Mouse (Mus musculus) ES-Bruce4 (cell line): ENCODE results near the gene Mllt10. TPM values are rescaled to one million over a fixed set of nuclear protein-coding genes. Genes with fewer than 3 reads are reported as not detected.

ENCODE experiments used
- H3K27ac ChIP-seq: 2 replicates; pipeline ENCODE4 v1.5.1; 2012; ENCODE audit warnings: low read length, inconsistent platforms; ENCODE audit not compliant: insufficient read depth
- H3K27me3 ChIP-seq: 2 replicates; pipeline ENCODE4 v1.6.1; 2012; ENCODE audit warnings: mild to moderate bottlenecking, low read length, inconsistent platforms; ENCODE audit not compliant: control insufficient read depth, poor library complexity, insufficient read depth, severe bottlenecking
- H3K36me3 ChIP-seq: 2 replicates; pipeline ENCODE4 v1.6.1; 2012; ENCODE audit warnings: inconsistent platforms, mild to moderate bottlenecking, low read length, moderate library complexity; ENCODE audit not compliant: control insufficient read depth, poor library complexity, insufficient read depth, severe bottlenecking
- H3K4me1 ChIP-seq: one replicate; pipeline ENCODE4 v1.8.1; 2011; ENCODE audit warnings: low read length; ENCODE audit not compliant: control insufficient read depth, insufficient read depth
- H3K4me3 ChIP-seq: 2 replicates; pipeline ENCODE4 v1.5.1; 2011; ENCODE audit warnings: low read depth, mild to moderate bottlenecking, low read length
- H3K9ac ChIP-seq: 2 replicates; pipeline ENCODE4 v1.6.1; 2012; ENCODE audit warnings: low read depth, mild to moderate bottlenecking, inconsistent platforms; ENCODE audit not compliant: poor library complexity, severe bottlenecking
- H3K9me3 ChIP-seq: replicated peaks from 2 replicates; pipeline ENCODE4 v1.6.1; 2012; ENCODE audit warnings: mild to moderate bottlenecking, low read length, inconsistent platforms; ENCODE audit not compliant: control insufficient read depth, poor library complexity, insufficient read depth, severe bottlenecking
- CTCF ChIP-seq: IDR thresholded peaks from one replicate; pipeline ENCODE4 v1.8.1; 2011; ENCODE audit warnings: low read depth, low read length
- EP300 ChIP-seq: IDR thresholded peaks from 2 replicates; pipeline ENCODE4 v1.6.1; 2011; ENCODE audit warnings: low read depth, low read length; ENCODE audit not compliant: insufficient read depth
- POLR2A ChIP-seq: IDR thresholded peaks from one replicate; pipeline ENCODE4 v1.8.1; 2011; ENCODE audit warnings: low read length; ENCODE audit not compliant: insufficient read depth
- polyA plus RNA-seq: library from polyadenylated mRNA; stranded (reverse); fragments of >200 nt; gene quantifications from 2 replicates; pipeline ENCODE4 v1.2.4, GENCODE M21; 2011; ENCODE audit warnings: low read depth; ENCODE audit not compliant: missing spikeins, insufficient read depth, insufficient read length

Mllt10 gene
- polyA plus RNA-seq, 1 experiment = 78.9 TPM

DNA sequence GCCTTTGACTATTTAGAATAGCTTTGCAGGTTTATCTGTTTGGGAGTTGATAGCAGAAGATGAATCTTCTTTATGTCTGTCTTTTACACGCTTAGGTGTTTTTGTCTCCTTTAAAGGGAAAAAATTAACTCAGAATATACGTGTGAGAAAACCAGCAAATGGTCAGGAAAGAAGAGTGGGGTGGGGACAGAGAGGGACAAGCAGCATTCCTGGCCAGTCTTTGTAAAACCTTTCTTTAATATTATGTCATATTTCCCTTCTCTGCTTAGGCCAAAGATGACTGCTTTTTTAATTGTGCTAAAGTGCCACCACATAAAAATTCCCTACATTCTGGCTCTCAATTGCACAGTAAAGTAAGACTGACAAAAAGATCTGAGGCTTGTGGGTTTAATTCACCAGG is 4.0 kb downstream of the Mllt10 start:
- Histone ChIP-seq H3K27ac (no peak overlapping the region), H3K9me3 (no peaks in the 10 kb centered on the region), H3K27me3 (no peaks in the 10 kb centered on the region; the same call in 1 of the 2 replicates), H3K9ac (no peak overlapping the region), H3K4me1 (no peaks in the 10 kb centered on the region), H3K4me3 (no peak overlapping the region), H3K36me3 (no peaks in the 10 kb centered on the region)
- TF ChIP-seq CTCF (no peak), EP300 (no peak)

DNA sequence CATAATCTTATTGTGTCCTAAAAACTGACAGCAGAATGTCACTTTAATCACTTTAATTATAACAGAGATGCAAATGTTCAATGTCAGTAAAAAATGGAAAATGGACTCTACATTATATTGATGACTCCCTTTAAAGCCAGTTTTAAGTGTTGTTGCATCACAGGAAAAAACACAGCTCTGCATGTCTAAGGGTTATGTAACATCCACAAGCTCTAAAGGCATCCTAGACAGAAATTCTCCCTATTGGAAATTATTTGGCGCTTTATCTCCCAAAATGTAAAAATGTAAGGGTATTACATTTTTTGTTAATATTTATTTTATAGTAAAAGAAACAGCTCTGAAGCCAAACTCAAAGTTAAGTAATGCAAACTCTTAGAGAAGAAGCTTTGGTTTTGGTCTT is 4.9 kb downstream of the Mllt10 start:
- H3K9ac ChIP-seq = no peak overlapping the region
- H3K27ac ChIP-seq = no peak overlapping the region
- no peaks in the 10 kb centered on the region for H3K9me3 ChIP-seq
- H3K4me1 ChIP-seq = no peaks in the 10 kb centered on the region
- TF ChIP-seq EP300 (no peak), POLR2A (no peak), CTCF (no peak)
- H3K27me3 ChIP-seq = no peaks in the 10 kb centered on the region; the same call in 1 of the 2 replicates
- H3K36me3 ChIP-seq = no peaks in the 10 kb centered on the region
- H3K4me3 ChIP-seq = no peak overlapping the region

DNA sequence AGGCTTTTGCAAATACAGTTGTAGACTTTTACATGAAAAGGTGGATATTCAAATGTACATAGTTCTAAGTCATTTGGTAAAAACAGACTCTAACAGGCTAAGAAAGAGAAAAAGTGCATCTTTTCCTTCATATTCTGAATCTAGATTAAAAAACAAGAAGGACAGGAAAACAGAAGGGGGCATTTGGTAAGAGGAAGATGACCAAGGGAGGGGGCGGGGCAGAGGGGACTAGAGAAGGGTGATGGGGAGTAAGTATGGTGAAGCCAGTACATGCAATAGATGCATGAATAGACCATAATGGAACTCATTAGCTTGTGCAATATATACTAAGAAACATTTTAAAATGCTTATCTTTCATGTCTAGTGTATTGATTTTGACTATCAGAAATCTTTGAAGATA is 5.4 kb downstream of the Mllt10 start:
- H3K9me3 ChIP-seq = no peaks in the 10 kb centered on the region
- no peak overlapping the region for H3K9ac ChIP-seq
- no peak overlapping the region for H3K4me3 ChIP-seq
- TF ChIP-seq EP300 = no peak
- TF ChIP-seq POLR2A = no peak
- TF ChIP-seq CTCF = no peak
- H3K36me3 ChIP-seq = no peaks in the 10 kb centered on the region
- no peak overlapping the region for H3K27ac ChIP-seq
- H3K27me3 ChIP-seq = no peaks in the 10 kb centered on the region; the same call in 1 of the 2 replicates
- H3K4me1 ChIP-seq = no peaks in the 10 kb centered on the region

DNA sequence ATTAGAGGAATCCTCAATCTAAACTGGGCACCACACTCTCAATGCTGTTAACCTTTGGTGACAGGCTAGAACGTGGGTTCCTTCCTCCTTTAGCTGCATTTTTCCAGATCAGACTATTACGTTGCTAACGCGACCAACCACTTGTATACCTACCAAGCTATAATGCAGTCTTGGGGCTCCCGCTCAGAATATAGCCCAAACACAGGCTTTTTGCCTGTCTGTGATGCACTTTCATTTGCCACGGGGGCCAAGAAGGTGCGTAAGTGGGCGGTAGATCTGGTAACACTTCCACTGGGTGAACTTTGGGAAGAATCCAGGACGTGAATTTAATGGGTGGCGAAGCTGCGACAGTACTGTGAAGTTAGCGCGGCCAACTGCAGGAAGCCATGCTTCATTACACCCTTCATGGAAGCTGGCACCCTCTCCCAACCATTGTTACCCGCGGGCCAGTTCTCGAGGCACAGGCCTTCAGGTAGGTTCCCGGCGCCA is 8.8 kb downstream of the Mllt10 start:
- peak overlapping the region; percentile 85 for H3K27ac ChIP-seq
- no peaks in the 10 kb centered on the region for H3K9me3 ChIP-seq
- H3K4me3 ChIP-seq = peak overlapping the region; percentile 95
- H3K9ac ChIP-seq = peak overlapping the region; percentile 99
- H3K36me3 ChIP-seq = peaks cover 14% of the 10 kb centered on the region
- H3K4me1 ChIP-seq = no peaks in the 10 kb centered on the region
- TF ChIP-seq CTCF = no peak
- TF ChIP-seq EP300 = no peak
- TF ChIP-seq POLR2A = no peak
- H3K27me3 ChIP-seq = no peaks in the 10 kb centered on the region

DNA sequence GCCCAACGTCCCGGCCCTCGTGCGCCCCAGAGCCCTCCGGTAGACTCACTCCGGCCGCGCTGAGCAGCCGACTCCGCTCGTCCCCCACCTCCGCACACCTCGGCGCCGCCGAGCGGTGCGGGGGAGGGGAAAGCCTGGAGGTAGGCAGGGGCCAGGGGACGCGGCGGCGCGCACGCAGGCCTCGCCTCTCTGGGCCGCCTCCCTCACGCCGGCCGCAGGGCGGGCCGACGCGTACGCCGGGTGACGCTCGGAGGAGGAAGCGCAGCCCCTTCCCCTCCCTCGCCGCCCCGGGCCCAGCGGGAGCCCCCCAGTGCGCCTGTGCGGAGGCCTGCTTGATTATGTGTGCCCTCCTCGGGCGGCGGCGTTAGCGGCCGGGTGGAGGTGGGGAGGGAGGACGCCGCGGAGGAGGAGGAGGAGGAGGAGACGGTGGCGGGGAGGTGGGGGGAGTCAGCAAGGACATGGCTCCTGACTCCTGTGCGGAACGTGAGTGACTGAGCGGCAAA is 9.4 kb downstream of the Mllt10 start:
- no peaks in the 10 kb centered on the region for H3K9me3 ChIP-seq
- no peaks in the 10 kb centered on the region for H3K4me1 ChIP-seq

DNA sequence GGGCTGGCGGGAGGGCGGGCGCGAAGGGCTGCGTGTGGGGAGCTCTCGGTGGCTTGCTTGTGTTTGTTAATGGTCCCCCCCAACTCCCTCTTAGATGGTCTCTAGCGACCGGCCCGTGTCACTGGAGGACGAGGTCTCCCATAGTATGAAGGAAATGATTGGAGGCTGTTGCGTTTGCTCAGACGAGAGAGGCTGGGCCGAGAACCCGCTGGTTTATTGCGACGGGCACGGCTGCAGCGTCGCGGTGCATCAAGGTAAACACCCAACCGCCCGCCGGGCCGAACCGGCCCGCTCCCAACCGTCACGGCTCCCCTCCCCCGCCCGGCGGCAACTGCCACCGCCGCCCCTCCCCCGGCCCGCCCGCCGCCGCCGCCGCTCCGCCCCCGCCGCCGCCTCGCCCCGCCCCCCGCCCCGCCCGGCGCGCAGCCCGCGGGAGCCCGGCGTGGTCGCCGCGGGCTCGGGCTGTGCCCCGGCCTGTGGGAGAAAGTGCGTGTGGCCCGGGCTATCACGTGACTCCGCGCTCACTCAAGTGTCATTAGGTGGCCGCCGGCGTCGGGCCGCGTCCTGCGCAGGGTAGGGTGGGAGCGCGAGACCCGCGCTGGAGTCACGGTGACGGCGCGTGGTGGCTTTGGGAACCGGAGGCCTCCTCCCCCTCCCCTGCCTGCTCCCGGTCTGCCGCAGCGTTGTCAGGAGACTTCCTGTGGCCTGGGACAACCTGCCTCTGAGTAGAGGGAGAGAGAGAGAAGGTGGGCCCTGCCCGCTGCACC is 10.1 kb downstream of the Mllt10 start:
- Histone ChIP-seq H3K4me1 (no peaks in the 10 kb centered on the region), H3K4me3 (peak overlapping the region; percentile 92), H3K27ac (peak overlapping the region; percentile 80), H3K36me3 (peaks cover 14% of the 10 kb centered on the region), H3K9ac (peak overlapping the region; percentile 99), H3K27me3 (no peaks in the 10 kb centered on the region), H3K9me3 (no peaks in the 10 kb centered on the region)
- TF ChIP-seq POLR2A = peak; percentile 71
- TF ChIP-seq CTCF = no peak
- TF ChIP-seq EP300 = 0 out of 2 replicates have a peak, but pooled peaks have one; percentile 40

More for the DNA sequence above, 9.4 kb downstream of the Mllt10 start:
- H3K4me3 ChIP-seq = peak overlapping the region; percentile 95
- peak overlapping the region; percentile 99 for H3K9ac ChIP-seq
- no peaks in the 10 kb centered on the region for H3K27me3 ChIP-seq
- H3K36me3 ChIP-seq = peaks cover 14% of the 10 kb centered on the region
- no peak for TF ChIP-seq EP300
- peak; percentile 63 for TF ChIP-seq POLR2A
- peak overlapping the region; percentile 85; the same call in 1 of the 2 replicates for H3K27ac ChIP-seq
